Mouse (Mus musculus) hindbrain, embryonic 10.5 days (tissue): ENCODE measurements around the gene Eri3. TPM values are rescaled to one million over a fixed set of nuclear protein-coding genes. Genes with fewer than 3 reads are reported as not detected.

ENCODE experiments used
- DNase-seq: peaks from one replicate; pipeline ENCODE4 v3.0.0-alpha.2; 2017; ENCODE audit warnings: low spot score
- H3K27ac ChIP-seq: fragments of 300-500 bp; sonication (generic); 2 replicates; pipeline ENCODE4 v1.5.1; 2016; ENCODE audit warnings: mild to moderate bottlenecking, moderate library complexity
- H3K27me3 ChIP-seq: fragments of 300-500 bp; sonication (generic); 2 replicates; pipeline ENCODE4 v1.6.1; 2016; ENCODE audit warnings: mild to moderate bottlenecking; ENCODE audit not compliant: poor library complexity, insufficient read depth, severe bottlenecking
- H3K36me3 ChIP-seq: fragments of 300-500 bp; sonication (generic); 2 replicates; pipeline ENCODE4 v1.6.1; 2016; ENCODE audit warnings: mild to moderate bottlenecking, moderate library complexity
- H3K4me1 ChIP-seq: fragments of 300-500 bp; sonication (generic); replicated peaks from 2 replicates; pipeline ENCODE4 v1.6.1; 2016; ENCODE audit warnings: mild to moderate bottlenecking
- H3K4me3 ChIP-seq: fragments of 300-500 bp; sonication (generic); 2 replicates; pipeline ENCODE4 v1.5.1; 2016; ENCODE audit warnings: mild to moderate bottlenecking, moderate library complexity
- H3K9me3 ChIP-seq: fragments of 300-500 bp; sonication (generic); 2 replicates; pipeline ENCODE4 v1.6.1; 2016; ENCODE audit warnings: mild to moderate bottlenecking, moderate library complexity
- WGBS: fragments of 180-500 bp; shearing (Covaris S2); methylation state at CpG from one replicate; pipeline ENCODE4 v1.1.7; 2016; 5-methylcytosine and 5-hydroxymethylcytosine counted together
- polyA plus RNA-seq: library from polyadenylated mRNA; unstranded; fragments of >200 nt; fragmentation: Nextera tagmentation; extraction: Ambion mirVana; gene quantifications from 2 replicates; pipeline ENCODE4 v1.2.1, GENCODE M21; 2016

Eri3 gene
- polyA plus RNA-seq, 1 experiment from 2014 or later: 142 TPM

- no peak overlapping the region for H3K27ac ChIP-seq
- peaks cover 36% of the 10 kb centered on the region for H3K4me1 ChIP-seq
- H3K4me3 ChIP-seq: no peak overlapping the region
- H3K9me3 ChIP-seq: no peaks in the 10 kb centered on the region
- H3K36me3 ChIP-seq: peaks cover 17% of the 10 kb centered on the region
- 0 out of 2 replicates have a peak, but pooled peaks cover 3% of the 10 kb centered on the region for H3K27me3 ChIP-seq
- WGBS: 82% methylated on average over 1 of the region's 1 CpGs
- DNase-seq: no peak
Observed at GRCm38 (mm10) chr4:117640925-117641703, 90.9 kb downstream of the Eri3 start.

- Histone ChIP-seq H3K36me3 (peaks cover 17% of the 10 kb centered on the region), H3K9me3 (no peaks in the 10 kb centered on the region), H3K4me3 (no peak overlapping the region), H3K27ac (no peak overlapping the region), H3K27me3 (peaks cover 8% of the 10 kb centered on the region; the same call in 1 of the 2 replicates), H3K4me1 (peaks cover 37% of the 10 kb centered on the region)
- no peak for DNase-seq
- WGBS: 91% methylated on average over 1 of the region's 1 CpGs
Observed at GRCm38 (mm10) chr4:117641804-117642203, 91.6 kb downstream of the Eri3 start.

- H3K4me3 ChIP-seq: peak overlapping the region; percentile 18; the same call in 1 of the 2 replicates
- H3K27me3 ChIP-seq: peaks cover 8% of the 10 kb centered on the region; the same call in 1 of the 2 replicates
- peak overlapping the region; percentile 74 for H3K27ac ChIP-seq
- peak; percentile 39 for DNase-seq
- no peaks in the 10 kb centered on the region for H3K9me3 ChIP-seq
- H3K4me1 ChIP-seq: peaks cover 60% of the 10 kb centered on the region
- H3K36me3 ChIP-seq: peaks cover 21% of the 10 kb centered on the region
- 45% methylated on average over 22 of the region's 22 CpGs for WGBS
Observed at GRCm38 (mm10) chr4:117645031-117645435, 94.9 kb downstream of the Eri3 start.

GRCm38 (mm10) chr4:117645859-117646258 is 95.7 kb downstream of the Eri3 start:
- H3K36me3 ChIP-seq: peaks cover 13% of the 10 kb centered on the region
- H3K27me3 ChIP-seq: peaks cover 8% of the 10 kb centered on the region; the same call in 1 of the 2 replicates
- no peak overlapping the region for H3K4me3 ChIP-seq
- DNase-seq: no peak
- peaks cover 62% of the 10 kb centered on the region for H3K4me1 ChIP-seq
- 85% methylated on average over 2 of the region's 2 CpGs for WGBS
- H3K27ac ChIP-seq: peak overlapping the region; percentile 74
- H3K9me3 ChIP-seq: no peaks in the 10 kb centered on the region

- Histone ChIP-seq H3K4me3 (no peak overlapping the region), H3K9me3 (no peaks in the 10 kb centered on the region), H3K36me3 (peaks cover 7% of the 10 kb centered on the region), H3K4me1 (peaks cover 68% of the 10 kb centered on the region), H3K27ac (peak overlapping the region; percentile 74), H3K27me3 (peaks cover 8% of the 10 kb centered on the region; the same call in 1 of the 2 replicates)
- 76% methylated on average over 8 of the region's 8 CpGs for WGBS
- no peak for DNase-seq
Observed at GRCm38 (mm10) chr4:117646496-117646895, 96.3 kb downstream of the Eri3 start.

- H3K4me3 ChIP-seq: no peak overlapping the region
- 54% methylated on average over 23 of the region's 23 CpGs for WGBS
- no peak for DNase-seq
- no peaks in the 10 kb centered on the region for H3K9me3 ChIP-seq
- peaks cover 75% of the 10 kb centered on the region for H3K4me1 ChIP-seq
- peaks cover 8% of the 10 kb centered on the region; the same call in 1 of the 2 replicates for H3K27me3 ChIP-seq
- H3K27ac ChIP-seq: peak overlapping the region; percentile 74
- H3K36me3 ChIP-seq: peaks cover 5% of the 10 kb centered on the region; the same call in 1 of the 2 replicates
Observed at GRCm38 (mm10) chr4:117646926-117647755, 97.0 kb downstream of the Eri3 start.

- H3K27ac ChIP-seq: peak overlapping the region; percentile 54; the same call in 1 of the 2 replicates
- DNase-seq: peak; percentile 56
- H3K27me3 ChIP-seq: peaks cover under 1% of the 10 kb centered on the region; the same call in 1 of the 2 replicates
- H3K4me3 ChIP-seq: no peak overlapping the region
- H3K9me3 ChIP-seq: no peaks in the 10 kb centered on the region
- peaks cover 90% of the 10 kb centered on the region for H3K4me1 ChIP-seq
- 11% methylated on average over 8 of the region's 8 CpGs for WGBS
- peaks cover 5% of the 10 kb centered on the region; the same call in 1 of the 2 replicates for H3K36me3 ChIP-seq
Observed at GRCm38 (mm10) chr4:117651626-117652101, 101.5 kb downstream of the Eri3 start.

GRCm38 (mm10) chr4:117652727-117653126 is 102.6 kb downstream of the Eri3 start:
- no peak for DNase-seq
- Histone ChIP-seq H3K9me3 (no peaks in the 10 kb centered on the region), H3K4me3 (no peak overlapping the region), H3K27ac (peak overlapping the region; percentile 40; the same call in 1 of the 2 replicates), H3K27me3 (no peaks in the 10 kb centered on the region; the same call in 1 of the 2 replicates), H3K4me1 (peaks cover 90% of the 10 kb centered on the region), H3K36me3 (peaks cover 5% of the 10 kb centered on the region; the same call in 1 of the 2 replicates)
- WGBS: 50% methylated on average over 5 of the region's 5 CpGs

GRCm38 (mm10) chr4:117654016-117654702 is 104.0 kb downstream of the Eri3 start:
- Histone ChIP-seq H3K4me1 (peaks cover 90% of the 10 kb centered on the region), H3K27me3 (no peaks in the 10 kb centered on the region; the same call in 1 of the 2 replicates), H3K4me3 (no peak overlapping the region), H3K9me3 (no peaks in the 10 kb centered on the region), H3K27ac (peak overlapping the region; percentile 78), H3K36me3 (peaks cover 2% of the 10 kb centered on the region)
- WGBS: 17% methylated on average over 10 of the region's 10 CpGs
- DNase-seq: no peak

GRCm38 (mm10) chr4:117654703-117655499 is 104.7 kb downstream of the Eri3 start:
- Histone ChIP-seq H3K4me1 (peaks cover 84% of the 10 kb centered on the region), H3K9me3 (no peaks in the 10 kb centered on the region), H3K27me3 (no peaks in the 10 kb centered on the region), H3K27ac (peak overlapping the region; percentile 78), H3K4me3 (no peak overlapping the region), H3K36me3 (peaks cover 2% of the 10 kb centered on the region; the same call in 1 of the 2 replicates)
- DNase-seq: no peak
- 45% methylated on average over 9 of the region's 9 CpGs for WGBS

GRCm38 (mm10) chr4:117655500-117655863 is 105.3 kb downstream of the Eri3 start:
- Histone ChIP-seq H3K27ac (peak overlapping the region; percentile 78), H3K27me3 (no peaks in the 10 kb centered on the region), H3K9me3 (no peaks in the 10 kb centered on the region), H3K4me1 (peaks cover 84% of the 10 kb centered on the region), H3K36me3 (peaks cover 3% of the 10 kb centered on the region; the same call in 1 of the 2 replicates), H3K4me3 (no peak overlapping the region)
- WGBS: 34% methylated on average over 5 of the region's 5 CpGs
- peak; percentile 51 for DNase-seq
